Mouse (Mus musculus) liver, adult 10 weeks (tissue): Measurements from ENCODE around the gene Capn11. TPM values are rescaled to one million over a fixed set of nuclear protein-coding genes. Genes with fewer than 3 reads are reported as not detected.

ENCODE experiments used
- polyA plus RNA-seq: library from polyadenylated mRNA; stranded (reverse); fragments of 350-450 nt; fragmentation: Illumina TruSeq; extraction: RNeasy Lipid Tissue Mini Kit (QIAGEN cat#74804); gene quantifications from one replicate; pipeline ENCODE4 v1.2.3, GENCODE M21; 2014; ENCODE audit warnings: low read depth, low replicate concordance

The Capn11 gene
- 0.90 TPM for polyA plus RNA-seq

GRCm38 (mm10) chr17:45659225-45659624 is at the start of gene Capn11:
Capn11 (minus strand) TSS chr17:45659325.

DNA sequence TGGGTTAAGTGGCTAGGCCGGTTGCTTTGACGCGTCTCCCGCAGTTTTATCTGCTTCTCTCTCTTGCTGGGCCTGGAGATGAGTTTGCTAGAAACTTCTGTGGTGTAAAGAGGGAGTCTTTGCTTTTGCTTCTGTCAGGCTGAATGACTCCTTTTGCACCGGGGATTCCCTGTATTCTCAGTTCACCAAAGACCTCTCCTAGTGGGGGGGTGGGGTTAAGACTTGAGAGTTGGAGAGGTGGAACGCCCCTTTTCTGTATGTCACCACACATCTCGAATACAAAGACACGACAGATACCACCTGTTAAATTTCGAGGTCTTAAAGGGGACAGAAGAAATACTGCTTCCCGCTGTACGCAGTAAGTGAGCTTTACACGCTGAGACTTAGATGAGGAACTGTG is 27.6 kb upstream of the Capn11 start, which contains the start of gene Tmem63b:
Gene Tmem63b (minus strand): TSS at position 190 of the 400 bp plus-strand sequence.

GRCm38 (mm10) chr17:45686093-45686619 is 27.0 kb upstream of the Capn11 start, which contains the start of gene Mrpl14:
Mrpl14 (plus strand) TSS chr17:45686322.

DNA sequence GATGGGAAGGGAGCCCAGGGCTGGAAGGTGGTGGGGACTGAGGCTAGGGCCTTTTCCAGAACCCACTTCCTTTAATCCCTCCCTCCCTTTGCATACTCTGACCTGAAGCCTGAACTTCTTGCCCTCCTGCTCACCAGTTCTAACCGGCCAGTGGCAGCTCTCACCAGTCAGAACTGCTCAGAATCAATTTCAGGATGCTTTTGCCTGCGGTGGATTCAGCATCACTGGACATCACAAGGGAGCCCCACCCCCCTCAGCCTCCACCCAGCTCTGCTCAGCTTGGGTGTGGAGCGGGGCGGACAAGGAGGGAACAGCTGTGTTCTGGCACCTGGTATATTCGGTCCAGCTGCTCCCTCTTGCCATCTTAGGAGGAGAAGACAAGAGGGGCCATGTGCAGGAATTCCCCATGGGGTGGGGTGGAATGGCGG is 57.2 kb downstream of the Capn11 start, which contains the start of gene Mymx:
Gene Mymx (minus strand): TSS at position 226 of the 428 bp plus-strand sequence.

DNA sequence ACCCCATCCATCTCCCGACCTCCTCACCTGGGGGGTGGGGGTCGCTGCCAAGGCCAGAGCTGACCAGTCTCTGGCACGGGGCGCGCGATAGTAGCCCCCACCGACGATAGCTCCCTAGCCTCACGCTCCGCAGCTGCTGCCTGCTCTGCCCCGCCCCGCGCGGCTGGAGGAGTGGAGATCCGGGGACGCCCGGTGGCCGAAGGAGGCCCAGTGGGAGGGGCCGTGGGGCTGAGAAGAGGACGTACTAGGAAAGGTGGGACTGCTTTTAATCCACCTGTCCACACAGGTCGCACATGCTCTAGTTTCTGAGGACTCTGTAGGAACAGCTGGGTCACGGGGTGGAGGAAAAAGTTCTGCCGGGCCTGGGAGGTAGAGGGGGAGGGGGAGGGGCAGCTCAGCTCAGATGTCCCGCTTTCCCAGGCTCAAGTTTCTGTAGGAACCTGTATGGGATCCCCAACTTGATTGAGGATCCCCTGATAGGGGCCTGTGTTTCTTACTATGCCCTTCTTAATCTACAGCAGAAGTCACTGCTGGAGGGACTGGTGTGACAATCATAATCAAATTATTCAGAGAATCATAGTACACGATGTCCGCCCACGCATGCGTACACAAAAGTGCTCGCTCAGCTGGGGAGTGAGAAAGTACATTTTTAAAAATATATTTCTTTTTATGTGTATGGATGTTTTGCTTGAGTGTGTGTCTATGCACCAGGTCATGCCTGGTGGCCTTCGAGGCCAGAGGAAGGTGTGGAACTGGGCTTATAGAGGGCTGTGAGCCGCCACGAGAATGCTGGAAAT is 59.5 kb downstream of the Capn11 start, which contains the start of gene Slc29a1:
Gene Slc29a1 (minus strand): TSS at position 161 of the 797 bp plus-strand sequence.

Other genes with a start within 250 kb of the Capn11 start
- 21.5 TPM for gene Cdc5l, start 225.6 kb downstream of the Capn11 start, polyA plus RNA-seq
- gene Spats1, start 183.9 kb downstream of the Capn11 start, polyA plus RNA-seq, result not detected
- gene Aars2, start 152.5 kb downstream of the Capn11 start, polyA plus RNA-seq, result 0.34 TPM
- not detected for gene Tcte1, start 135.9 kb downstream of the Capn11 start, polyA plus RNA-seq
- gene Tmem151b, start 109.6 kb downstream of the Capn11 start, polyA plus RNA-seq, result not detected
- 0.85 TPM for gene Nfkbie, start 103.6 kb downstream of the Capn11 start, polyA plus RNA-seq
- gene Slc35b2, start 95.5 kb downstream of the Capn11 start, polyA plus RNA-seq, result 5.3 TPM
- gene Hsp90ab1, start 86.1 kb downstream of the Capn11 start, polyA plus RNA-seq, result 709 TPM
- gene Slc29a1, start 59.7 kb downstream of the Capn11 start, polyA plus RNA-seq, result 49.5 TPM
- not detected for gene Mymx, start 57.2 kb downstream of the Capn11 start, polyA plus RNA-seq
- gene Mrpl14, start 27.0 kb upstream of the Capn11 start, polyA plus RNA-seq, result 4.9 TPM
- 12.6 TPM for gene Tmem63b, start 27.6 kb upstream of the Capn11 start, polyA plus RNA-seq
- gene 1600014C23Rik, start 74.5 kb upstream of the Capn11 start, polyA plus RNA-seq, result not detected